Mouse (Mus musculus): ENCODE results near the gene Zcchc3.
"Not testable (repeated sequence)": the region's sequence is repeated elsewhere in the genome, so short reads cannot be mapped to it uniquely, and the experiment has no call there.

Gene Zcchc3

GRCm38 (mm10) chr2:152414591-152415165, at the start of gene Zcchc3:
Zcchc3 (minus strand) TSS chr2:152415027.
- in situ Hi-C loops (cut with MboI; ENCODE audit: unreplicated experiment in 2 of 2): no loop called here

- in situ Hi-C loops (cut with MboI; ENCODE audit: unreplicated experiment in 2 of 2): no loop called here
These were observed 44.4 kb upstream of the Zcchc3 start for GRCm38 (mm10) chr2:152459241-152459640.

- in situ Hi-C loops (cut with MboI; ENCODE audit: unreplicated experiment in 2 of 2): no loop called here
These were observed 37.4 kb upstream of the Zcchc3 start for GRCm38 (mm10) chr2:152452101-152452781.

- in situ Hi-C loops (cut with MboI; ENCODE audit: unreplicated experiment in 2 of 2): no loop called here
These were observed 35.4 kb upstream of the Zcchc3 start for GRCm38 (mm10) chr2:152450241-152450640.

GRCm38 (mm10) chr2:152447461-152447860, 32.6 kb upstream of the Zcchc3 start:
- in situ Hi-C loops (cut with MboI; ENCODE audit: unreplicated experiment in 2 of 2): no loop called here

- in situ Hi-C loops (cut with MboI; ENCODE audit: unreplicated experiment in 2 of 2): no loop called here
These were observed 31.8 kb upstream of the Zcchc3 start for GRCm38 (mm10) chr2:152446642-152447041.

- in situ Hi-C loops (cut with MboI; ENCODE audit: unreplicated experiment in 2 of 2): no loop called here
These were observed 28.5 kb upstream of the Zcchc3 start for GRCm38 (mm10) chr2:152443281-152443680.

GRCm38 (mm10) chr2:152442322-152442721, 27.5 kb upstream of the Zcchc3 start:
- in situ Hi-C loops (cut with MboI; ENCODE audit: unreplicated experiment in 2 of 2): no loop called here

- in situ Hi-C loops (cut with MboI; ENCODE audit: unreplicated experiment in 2 of 2): no loop called here
These were observed 25.0 kb upstream of the Zcchc3 start for GRCm38 (mm10) chr2:152439833-152440232.

- in situ Hi-C loops (cut with MboI; ENCODE audit: unreplicated experiment in 2 of 2): no loop called here
These were observed 24.1 kb upstream of the Zcchc3 start for GRCm38 (mm10) chr2:152438963-152439362.

GRCm38 (mm10) chr2:152436983-152437860, 22.4 kb upstream of the Zcchc3 start:
- in situ Hi-C loops (cut with MboI; ENCODE audit: unreplicated experiment in 2 of 2): no loop called here

GRCm38 (mm10) chr2:152436405-152436901, 21.6 kb upstream of the Zcchc3 start:
- in situ Hi-C loops (cut with MboI; ENCODE audit: unreplicated experiment in 2 of 2): no loop called here

GRCm38 (mm10) chr2:152428481-152428880, 13.7 kb upstream of the Zcchc3 start:
- in situ Hi-C loops (cut with MboI; ENCODE audit: unreplicated experiment in 2 of 2): not testable (repeated sequence)

GRCm38 (mm10) chr2:152427493-152427892, 12.7 kb upstream of the Zcchc3 start:
- in situ Hi-C loops (cut with MboI; ENCODE audit: unreplicated experiment in 2 of 2): no loop called here

- in situ Hi-C loops (cut with MboI; ENCODE audit: unreplicated experiment in 2 of 2): no loop called here
These were observed 959 bp upstream of the Zcchc3 start for GRCm38 (mm10) chr2:152415786-152416185.

GRCm38 (mm10) chr2:152415287-152415686, 460 bp upstream of the Zcchc3 start, which contains the start of gene 6820408C15Rik:
6820408C15Rik (plus strand) TSS chr2:152415587.
- in situ Hi-C loops (cut with MboI; ENCODE audit: unreplicated experiment in 2 of 2): no loop called here

GRCm38 (mm10) chr2:152413765-152414584, 852 bp downstream of the Zcchc3 start:
- in situ Hi-C loops (cut with MboI; ENCODE audit: unreplicated experiment in 2 of 2): no loop called here

- in situ Hi-C loops (cut with MboI; ENCODE audit: unreplicated experiment in 2 of 2): no loop called here
These were observed 1.6 kb downstream of the Zcchc3 start for GRCm38 (mm10) chr2:152413158-152413764.

GRCm38 (mm10) chr2:152412526-152413157, 2.2 kb downstream of the Zcchc3 start:
- in situ Hi-C loops (cut with MboI; ENCODE audit: unreplicated experiment in 2 of 2): no loop called here
